Mouse (Mus musculus) liver, postnatal 0 days (tissue): ENCODE data around the gene Rplp2. TPM values are rescaled to one million over a fixed set of nuclear protein-coding genes. Genes with fewer than 3 reads are reported as not detected.

Source experiments
- ATAC-seq: fragments of 200-750 bp; cut with Nextera tagmentation; 2 replicates; pipeline ENCODE4 v1.8.0; 2017; ENCODE audit warnings: mild to moderate bottlenecking, moderate library complexity
- DNase-seq: peaks from one replicate; pipeline ENCODE4 v3.0.0-alpha.2; 2016
- H3K27ac ChIP-seq: fragments of 300-500 bp; sonication (generic); 2 replicates; pipeline ENCODE4 v1.5.1; 2014; ENCODE audit warnings: antibody characterized with exemption, moderate library complexity, mild to moderate bottlenecking, low read depth
- H3K27me3 ChIP-seq: fragments of 300-500 bp; sonication (generic); 2 replicates; pipeline ENCODE4 v1.6.1; 2014; ENCODE audit warnings: low read length, control low read depth, mixed read lengths; ENCODE audit not compliant: insufficient read depth
- H3K36me3 ChIP-seq: fragments of 300-500 bp; sonication (generic); replicated peaks from 2 replicates; pipeline ENCODE4 v1.6.1; 2014; ENCODE audit warnings: mild to moderate bottlenecking, control low read depth, low read length, moderate library complexity, mixed read lengths; ENCODE audit not compliant: insufficient read depth
- H3K4me1 ChIP-seq: fragments of 300-500 bp; sonication (generic); 2 replicates; pipeline ENCODE4 v1.6.1; 2014; ENCODE audit warnings: antibody characterized with exemption, mild to moderate bottlenecking, control low read depth; ENCODE audit not compliant: insufficient read depth
- H3K4me2 ChIP-seq: fragments of 300-500 bp; sonication (generic); 2 replicates; pipeline ENCODE4 v1.6.1; 2014; ENCODE audit warnings: low read depth, mild to moderate bottlenecking, low read length, moderate library complexity, mixed read lengths
- H3K4me3 ChIP-seq: fragments of 300-500 bp; sonication (generic); 2 replicates; pipeline ENCODE4 v1.5.1; 2014; ENCODE audit warnings: low read depth, low read length
- H3K9ac ChIP-seq: fragments of 300-500 bp; sonication (generic); replicated peaks from 2 replicates; pipeline ENCODE4 v1.6.1; 2014; ENCODE audit warnings: mild to moderate bottlenecking, moderate library complexity
- H3K9me3 ChIP-seq: fragments of 300-500 bp; sonication (generic); 2 replicates; pipeline ENCODE4 v1.6.1; 2016; ENCODE audit warnings: mild to moderate bottlenecking, control low read depth, low read length, mixed read lengths
- CTCF ChIP-seq: sonication (generic); IDR thresholded peaks from 2 replicates; pipeline ENCODE4 v1.5.1; 2016; ENCODE audit warnings: antibody characterized with exemption, low read depth
- EP300 ChIP-seq: IDR thresholded peaks from 2 replicates; pipeline ENCODE4 v1.6.1; 2016; ENCODE audit warnings: antibody characterized with exemption, low read depth, mild to moderate bottlenecking
- WGBS: fragments of 180-500 bp; shearing (Covaris S2); extraction: QIAGEN DNeasy Blood & Tissue Kit; methylation state at CpG from one replicate; pipeline ENCODE4 v1.1.7; 2014; ENCODE audit not compliant: insufficient replicate concordance; 5-methylcytosine and 5-hydroxymethylcytosine counted together
- polyA plus RNA-seq: library from polyadenylated mRNA; unstranded; fragments of >200 nt; fragmentation: Nextera tagmentation; extraction: Ambion mirVana; gene quantifications from 2 replicates; pipeline ENCODE4 v1.2.1, GENCODE M21; 2015

Rplp2 gene
- polyA plus RNA-seq, 1 experiment from 2014 or later, result 861 TPM

- H3K27ac ChIP-seq, result no peak overlapping the region
- H3K9ac ChIP-seq, result peak overlapping the region; percentile 62
- peak overlapping the region; percentile 57 for H3K4me3 ChIP-seq
- H3K36me3 ChIP-seq, result peaks cover 31% of the 10 kb centered on the region
- peak overlapping the region; percentile 93 for H3K4me2 ChIP-seq
- 80% methylated on average over 15 of the region's 15 CpGs for WGBS
- ATAC-seq (no peak), DNase-seq (peak; percentile 22)
- peaks cover 39% of the 10 kb centered on the region for H3K4me1 ChIP-seq
- no peaks in the 10 kb centered on the region for H3K27me3 ChIP-seq
- no peak for TF ChIP-seq CTCF
- TF ChIP-seq EP300, result no peak
- no peaks in the 10 kb centered on the region for H3K9me3 ChIP-seq
These were observed 13.4 kb upstream of the Rplp2 start for GRCm38 (mm10) chr7:141433517-141434400.

GRCm38 (mm10) chr7:141434464-141434863, 12.7 kb upstream of the Rplp2 start:
- Histone ChIP-seq H3K4me2 (peak overlapping the region; percentile 93), H3K9ac (peak overlapping the region; percentile 62), H3K4me3 (peak overlapping the region; percentile 57), H3K27ac (peak overlapping the region; percentile 86), H3K9me3 (no peaks in the 10 kb centered on the region), H3K27me3 (no peaks in the 10 kb centered on the region), H3K4me1 (peaks cover 39% of the 10 kb centered on the region), H3K36me3 (peaks cover 38% of the 10 kb centered on the region)
- 34% methylated on average over 8 of the region's 8 CpGs for WGBS
- DNase-seq, result peak; percentile 34
- no peak for ATAC-seq
- TF ChIP-seq EP300 (no peak), CTCF (no peak)

GRCm38 (mm10) chr7:141435129-141435855, 11.9 kb upstream of the Rplp2 start:
- Histone ChIP-seq H3K27ac (peak overlapping the region; percentile 86), H3K9me3 (no peaks in the 10 kb centered on the region), H3K4me1 (peaks cover 40% of the 10 kb centered on the region), H3K36me3 (peaks cover 46% of the 10 kb centered on the region), H3K27me3 (no peaks in the 10 kb centered on the region), H3K9ac (peak overlapping the region; percentile 62), H3K4me3 (peak overlapping the region; percentile 57), H3K4me2 (peak overlapping the region; percentile 93)
- WGBS, result 2% methylated on average over 17 of the region's 17 CpGs
- DNase-seq (peak; percentile 88), ATAC-seq (peak; percentile 56)
- TF ChIP-seq CTCF (peak; percentile 6; the same call in 1 of the 2 replicates), EP300 (no peak)

GRCm38 (mm10) chr7:141435856-141436522, 11.2 kb upstream of the Rplp2 start:
- peak overlapping the region; percentile 82; the same call in 1 of the 2 replicates for H3K4me3 ChIP-seq

GRCm38 (mm10) chr7:141436523-141436892, 10.7 kb upstream of the Rplp2 start:
- peak overlapping the region; percentile 78; the same call in 1 of the 2 replicates for H3K9ac ChIP-seq
- H3K4me1 ChIP-seq, result peaks cover 48% of the 10 kb centered on the region
- H3K9me3 ChIP-seq, result no peaks in the 10 kb centered on the region
- peak overlapping the region; percentile 82 for H3K4me3 ChIP-seq
- no peak for DNase-seq
- no peak for TF ChIP-seq EP300
- TF ChIP-seq CTCF, result no peak
- no peak for ATAC-seq
- 39% methylated on average over 2 of the region's 2 CpGs for WGBS
- H3K4me2 ChIP-seq, result peak overlapping the region; percentile 93
- no peaks in the 10 kb centered on the region for H3K27me3 ChIP-seq
- peak overlapping the region; percentile 86 for H3K27ac ChIP-seq
- peaks cover 44% of the 10 kb centered on the region for H3K36me3 ChIP-seq

More at GRCm38 (mm10) chr7:141435856-141436522, 11.2 kb upstream of the Rplp2 start:
- no peaks in the 10 kb centered on the region for H3K27me3 ChIP-seq
- peak overlapping the region; percentile 93 for H3K4me2 ChIP-seq
- peaks cover 47% of the 10 kb centered on the region for H3K4me1 ChIP-seq
- ATAC-seq, result no peak
- peak; percentile 22 for DNase-seq
- WGBS, result 67% methylated on average over 9 of the region's 9 CpGs
- TF ChIP-seq EP300 (no peak), CTCF (no peak)
- H3K27ac ChIP-seq, result peak overlapping the region; percentile 86
- peak overlapping the region; percentile 62 for H3K9ac ChIP-seq
- no peaks in the 10 kb centered on the region for H3K9me3 ChIP-seq
- H3K36me3 ChIP-seq, result peaks cover 44% of the 10 kb centered on the region
